Mouse (Mus musculus): Measurements from ENCODE around the gene Pcbp1.
A peak's percentile ranks its signal among the peaks of the same experiment; 100 is the strongest.

The Pcbp1 gene

DNA sequence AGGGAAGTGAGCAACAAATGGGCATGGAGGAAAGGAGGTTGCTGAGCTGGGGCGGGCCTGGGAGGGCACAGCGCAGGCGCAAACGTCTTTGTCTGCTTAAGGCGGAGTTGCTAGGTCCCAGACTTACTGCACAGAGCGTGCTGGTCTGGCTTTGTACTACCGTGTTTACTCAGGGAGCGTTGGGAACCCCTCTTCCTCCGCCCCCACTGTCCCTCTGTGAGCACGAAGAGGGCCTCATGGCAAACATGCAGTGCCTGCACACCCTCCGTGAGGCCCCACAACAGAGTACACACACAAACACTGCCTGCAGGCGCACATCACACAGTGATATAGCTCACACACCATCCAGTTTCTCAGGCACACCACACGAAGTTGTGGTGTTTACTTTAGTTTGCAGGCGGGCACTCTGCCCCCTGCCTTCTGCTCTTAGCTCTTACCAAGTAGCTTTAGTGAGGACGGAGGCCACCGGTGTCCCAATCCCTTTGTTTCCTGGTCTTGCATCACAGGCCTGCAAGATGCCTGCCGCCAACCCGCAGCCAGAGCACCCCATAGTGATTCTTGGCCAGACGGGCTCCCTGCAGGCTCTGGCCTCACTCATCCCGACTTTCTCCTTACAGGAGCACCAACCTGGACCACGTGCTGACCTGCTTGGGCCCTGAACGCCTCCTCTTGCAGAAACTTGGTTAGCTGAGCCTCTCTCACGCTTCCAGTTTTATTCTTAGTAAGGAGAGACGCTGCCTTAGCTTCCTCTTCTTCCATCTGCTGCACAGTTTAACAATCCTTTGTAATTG lies 38.6 kb downstream of the Pcbp1 start:
- TF ChIP-seq GATA4 (IDR thresholded peaks at IDR 0.05; ENCODE audit: insufficient replicate concordance, low read length): no peak

DNA sequence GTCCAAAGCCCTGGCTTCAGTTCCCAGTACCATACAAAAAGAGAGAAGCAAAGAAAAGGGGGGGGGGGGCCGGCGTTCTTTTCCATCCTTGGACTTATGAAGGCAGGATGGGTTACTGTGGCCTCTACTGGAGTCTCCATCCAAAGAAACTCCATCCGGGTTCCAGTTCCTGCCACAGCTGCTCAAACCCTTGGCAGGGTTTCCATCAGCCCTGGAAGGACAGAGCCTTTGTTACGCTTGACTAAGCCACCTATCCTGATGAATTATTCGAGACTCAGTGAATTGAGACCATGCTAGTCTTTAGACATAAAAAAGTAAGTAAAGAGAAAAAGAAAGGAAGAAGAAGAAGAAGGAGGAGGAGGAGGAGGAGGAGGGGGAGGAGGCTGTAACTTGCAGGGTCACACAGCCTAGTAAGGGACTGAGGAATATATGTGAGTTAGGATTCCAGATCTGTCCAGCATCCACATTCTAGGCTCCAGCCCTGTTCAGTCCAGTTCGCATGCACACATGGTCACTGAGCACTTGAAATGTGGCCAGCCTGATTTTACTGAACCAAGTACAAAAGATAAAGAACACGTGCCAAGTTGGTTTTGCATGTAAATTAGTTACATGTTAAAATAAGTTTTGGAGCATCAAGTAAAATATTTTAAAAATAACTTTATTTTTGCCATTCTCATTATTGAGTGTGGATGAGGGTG lies 40.0 kb downstream of the Pcbp1 start:
- no peak for TF ChIP-seq GATA4 (IDR thresholded peaks at IDR 0.05; ENCODE audit: insufficient replicate concordance, low read length)

DNA sequence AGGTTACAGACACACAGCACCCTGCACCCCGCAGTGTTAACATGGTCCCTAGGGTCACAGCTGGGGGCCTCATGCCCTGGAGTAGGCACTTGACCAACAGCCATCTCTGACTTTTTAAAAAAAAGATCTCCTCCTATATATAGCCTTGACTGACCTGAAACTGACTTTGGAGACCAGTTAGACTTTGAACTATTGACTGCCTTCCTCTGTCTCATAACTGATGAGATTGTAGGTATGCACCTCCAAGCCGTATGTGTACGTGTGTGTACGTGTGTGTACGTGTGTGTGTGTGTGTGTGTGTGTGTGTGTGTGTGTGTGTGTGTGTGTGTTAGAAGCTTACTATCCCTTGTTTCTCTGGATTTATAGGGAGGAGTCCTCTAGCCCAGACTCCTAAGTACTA lies 44.2 kb downstream of the Pcbp1 start:
- no peak for TF ChIP-seq GATA4 (IDR thresholded peaks at IDR 0.05; ENCODE audit: insufficient replicate concordance, low read length)

DNA sequence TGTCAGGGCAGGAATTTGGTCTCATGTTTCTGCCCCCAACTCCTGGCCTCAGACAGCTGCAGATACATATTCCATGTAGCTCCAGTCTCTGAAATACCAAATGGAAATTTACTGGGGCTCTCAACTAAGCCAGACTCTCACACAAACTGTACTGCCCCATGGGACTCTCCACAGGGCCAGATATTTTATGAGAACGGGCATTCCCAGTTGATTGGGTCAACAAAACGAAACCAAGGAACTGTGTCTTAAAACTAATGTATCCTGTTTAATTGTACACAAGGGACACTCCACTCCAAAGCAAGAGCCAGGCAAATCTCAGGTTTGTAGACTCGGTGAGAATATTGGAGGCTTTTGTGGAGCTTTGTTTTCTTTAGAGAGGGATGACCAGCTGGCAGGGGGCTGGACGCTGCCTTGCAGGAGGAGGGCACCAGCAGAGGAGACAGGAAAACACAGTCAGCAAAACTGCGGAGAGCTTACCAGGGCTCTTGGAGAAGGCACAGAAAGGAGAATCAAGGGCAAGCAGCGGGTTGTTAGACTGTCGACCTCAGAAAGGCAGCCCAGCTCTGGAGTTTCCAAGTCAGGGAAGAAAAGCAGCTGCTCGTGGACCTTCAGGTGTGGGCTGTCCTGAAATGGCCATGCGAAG lies 45.8 kb downstream of the Pcbp1 start:
- TF ChIP-seq GATA4 (IDR thresholded peaks at IDR 0.05; ENCODE audit: insufficient replicate concordance, low read length): no peak

DNA sequence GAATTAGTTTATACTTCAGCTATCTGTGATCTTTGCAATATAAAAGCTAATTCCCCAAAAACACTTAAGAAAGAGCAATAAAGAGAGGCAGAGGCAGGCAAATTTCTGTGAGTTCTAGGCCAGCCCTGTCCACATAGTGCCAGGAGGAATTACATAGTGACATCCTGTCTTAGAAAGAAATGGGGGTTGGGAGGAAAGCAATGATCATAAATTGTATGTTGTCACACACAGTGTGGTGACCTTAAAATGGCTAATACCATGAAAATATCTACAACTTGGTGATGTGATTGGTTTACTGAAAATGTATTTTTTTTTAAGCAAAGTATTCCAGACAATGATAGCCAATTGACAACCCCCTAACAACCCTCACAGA lies 46.3 kb downstream of the Pcbp1 start:
- no peak for TF ChIP-seq GATA4 (IDR thresholded peaks at IDR 0.05; ENCODE audit: insufficient replicate concordance, low read length)

DNA sequence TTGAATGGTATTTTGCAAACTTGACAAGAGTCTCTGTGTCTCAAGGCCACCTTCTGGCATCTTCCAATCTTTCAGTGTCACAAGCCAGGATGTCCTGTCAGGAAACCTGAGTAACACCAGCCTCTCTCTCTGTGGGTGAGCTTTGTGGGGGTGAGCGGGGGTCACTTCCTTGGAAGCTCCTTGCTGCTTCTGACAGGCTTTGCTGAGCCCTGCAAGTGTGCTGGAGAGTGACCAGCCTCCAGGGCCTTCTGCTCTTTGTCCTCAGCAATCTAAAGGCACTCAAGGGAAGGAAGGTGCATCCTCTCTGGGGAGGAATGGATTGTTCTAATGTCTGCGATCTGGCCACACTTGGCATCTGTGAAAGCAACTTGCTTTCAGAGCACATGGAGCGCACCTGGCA lies 46.8 kb downstream of the Pcbp1 start:
- peak; percentile 75; the same call in 1 of the 2 replicates for TF ChIP-seq GATA4 (IDR thresholded peaks at IDR 0.05; ENCODE audit: insufficient replicate concordance, low read length)

DNA sequence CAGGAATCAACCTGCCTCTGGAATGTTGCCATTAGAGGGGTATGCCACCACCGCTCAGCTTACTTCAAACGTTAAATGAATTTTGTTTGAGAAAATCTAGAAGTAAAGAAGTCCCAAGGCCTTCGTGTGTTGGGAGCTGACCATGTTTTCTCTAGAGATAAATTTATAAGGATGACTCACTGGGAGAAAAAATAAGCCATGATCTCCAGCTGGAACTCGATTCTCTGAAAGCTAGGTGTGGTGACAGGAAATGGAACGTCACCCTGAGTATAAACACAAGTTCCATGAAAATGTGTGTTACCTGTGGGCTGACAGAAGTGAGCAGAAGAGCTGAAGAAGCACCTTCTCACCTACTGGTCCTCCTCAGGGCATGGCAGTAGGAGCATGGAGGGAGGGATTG lies 49.2 kb downstream of the Pcbp1 start:
- TF ChIP-seq GATA4 (IDR thresholded peaks at IDR 0.05; ENCODE audit: insufficient replicate concordance, low read length): no peak

DNA sequence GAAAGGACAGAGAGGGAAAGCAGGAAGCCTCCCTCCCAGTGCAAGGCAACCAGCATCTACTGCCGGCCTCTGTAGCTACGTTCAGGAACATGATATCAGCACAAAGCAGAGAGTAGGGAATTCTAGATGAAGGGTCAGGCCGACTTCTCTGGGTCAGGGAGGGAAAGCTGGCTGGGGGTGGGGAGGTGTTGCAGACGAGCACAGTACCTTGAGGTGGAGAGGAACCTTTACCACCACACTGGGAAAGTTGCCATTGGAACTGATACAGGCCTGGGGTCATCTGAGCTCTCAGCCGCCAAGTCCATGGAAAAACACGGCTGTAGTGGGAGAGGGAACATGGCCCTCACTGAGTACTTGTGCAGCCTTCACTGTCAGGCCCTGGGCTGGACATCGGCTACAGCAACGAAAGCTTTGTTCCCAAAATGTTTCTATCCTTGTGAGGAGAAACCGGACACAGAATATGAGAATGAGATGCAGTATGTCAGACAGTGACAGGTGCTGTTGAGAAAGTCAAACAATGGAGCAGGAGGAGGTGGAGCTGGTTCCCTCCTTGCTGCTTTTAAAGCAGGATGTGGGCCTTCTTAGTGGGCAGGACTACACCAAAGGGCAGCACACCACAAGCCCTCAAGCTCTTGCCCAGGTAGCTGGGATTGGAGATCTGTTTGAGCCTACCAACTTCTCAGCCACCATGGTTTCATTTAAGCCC lies 50.5 kb downstream of the Pcbp1 start:
- no peak for TF ChIP-seq GATA4 (IDR thresholded peaks at IDR 0.05; ENCODE audit: insufficient replicate concordance, low read length)

DNA sequence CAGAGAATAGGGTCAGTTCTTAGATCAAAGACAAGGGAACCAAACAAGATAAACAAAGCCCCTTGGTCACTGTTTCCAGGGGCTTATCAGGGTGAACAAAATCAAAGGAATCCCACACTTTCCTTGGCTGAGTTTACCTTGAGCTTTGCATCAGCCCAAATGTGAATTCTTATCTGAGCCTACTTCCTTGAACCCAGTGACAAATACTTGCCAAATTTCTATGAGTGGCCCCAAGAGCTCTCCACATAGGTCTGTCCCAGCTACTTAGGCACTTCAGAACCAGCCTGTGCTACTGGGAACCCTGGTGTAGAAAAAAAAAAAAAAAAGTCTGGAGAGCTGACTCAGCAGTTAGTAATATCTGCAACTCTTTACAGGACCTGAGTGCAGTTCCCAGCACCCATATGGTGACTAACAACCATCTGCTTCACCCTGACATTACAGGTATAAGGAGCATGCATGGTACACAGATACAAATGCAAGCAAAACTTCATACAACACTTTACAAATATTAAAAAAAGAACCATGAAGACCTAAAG lies 51.4 kb downstream of the Pcbp1 start:
- no peak for TF ChIP-seq GATA4 (IDR thresholded peaks at IDR 0.05; ENCODE audit: insufficient replicate concordance, low read length)

Data from liver, adult (tissue).